Mouse (Mus musculus) kidney, postnatal 36 days (tissue): Measurements from ENCODE around the gene Pgp.
"Not testable (repeated sequence)": the region's sequence is repeated elsewhere in the genome, so short reads cannot be mapped to it uniquely, and the experiment has no call there.

ENCODE experiments used
- DNase-seq, 2 experiments: peaks; one replicate each; pipeline ENCODE4 v3.0.0; 2021 to 2022; ENCODE audit warnings: mixed read lengths in 2 of 2

The Pgp gene

DNA sequence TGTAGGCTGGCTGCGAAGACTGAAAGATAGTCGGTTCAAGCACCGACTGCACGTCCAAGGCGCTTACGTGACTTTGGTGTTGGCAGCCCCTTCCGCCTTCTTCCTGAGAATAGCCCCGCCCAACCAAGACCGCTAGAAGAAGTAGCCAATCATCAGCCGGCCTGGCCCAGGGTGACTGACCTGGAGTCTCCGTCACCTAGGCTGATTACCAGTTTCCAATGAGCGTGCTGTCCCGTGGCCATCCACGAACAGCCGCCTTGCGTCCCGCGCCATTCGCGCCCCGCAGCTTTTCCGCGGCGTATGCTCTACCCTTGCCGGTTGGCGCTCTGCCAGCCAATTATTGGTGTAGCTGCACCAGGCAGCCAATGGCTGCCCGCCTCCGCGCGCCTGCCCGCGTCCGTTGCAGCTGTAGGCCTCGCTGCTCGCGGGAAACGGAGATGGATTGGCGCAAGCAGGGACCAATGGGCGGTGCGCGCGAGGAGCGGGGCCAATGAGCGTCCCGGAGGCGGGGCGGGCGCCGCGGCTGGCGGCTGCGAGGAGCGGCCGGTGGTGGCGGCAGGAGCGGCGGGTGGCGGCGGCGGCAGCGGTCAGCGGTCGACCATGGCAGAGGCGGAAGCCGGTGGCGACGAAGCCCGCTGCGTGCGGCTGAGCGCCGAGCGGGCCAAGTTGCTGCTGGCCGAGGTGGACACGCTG is at the start of gene Pgp, which contains the start of gene E4f1:
TSS of gene Pgp (plus strand) at position 483 of the 693 bp plus-strand sequence.
TSS of gene E4f1 (minus strand) at position 404 of the 693 bp plus-strand sequence.
- DNase-seq, result peak; percentile 99 to 100

DNA sequence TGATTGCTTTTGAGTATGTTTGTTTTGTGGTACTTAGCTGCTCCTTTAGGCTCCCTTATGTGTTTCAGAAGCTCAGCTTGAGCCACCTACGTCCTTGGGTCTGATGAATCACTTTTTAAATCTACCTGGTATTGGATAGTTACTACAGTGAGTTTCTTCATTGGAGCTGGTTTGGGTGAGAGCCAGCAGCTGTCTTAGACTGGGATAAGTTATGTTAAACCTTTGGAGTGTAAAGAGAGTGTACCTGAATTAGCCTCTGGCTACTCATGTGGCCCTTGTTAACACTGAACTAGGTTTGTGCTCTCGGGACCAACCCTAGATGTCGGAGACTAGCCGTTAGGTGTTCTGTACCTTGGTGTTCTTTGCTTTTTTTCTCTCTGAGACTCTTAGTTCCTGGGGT is 47.1 kb upstream of the Pgp start:
- no peak for DNase-seq

DNA sequence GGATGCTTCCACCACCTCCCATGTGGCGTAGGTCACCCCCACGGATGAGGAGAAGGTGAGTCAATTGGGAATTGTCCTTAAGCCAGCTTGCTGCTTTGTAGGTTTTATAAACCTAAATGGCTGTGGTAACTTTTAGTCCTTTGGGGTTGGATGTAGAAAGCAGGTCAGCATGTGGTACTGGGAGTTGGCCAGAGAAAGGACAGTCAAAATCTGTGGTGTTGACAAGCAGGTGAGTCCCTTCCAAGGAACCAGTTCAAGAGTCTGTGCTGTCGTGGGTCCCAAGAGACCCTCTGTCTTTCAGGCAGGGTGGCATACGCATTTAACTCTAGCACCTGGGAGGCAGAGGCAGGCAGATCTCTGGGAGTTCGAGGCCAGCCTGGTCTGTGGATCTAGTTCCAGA is 45.7 kb upstream of the Pgp start:
- no peak for DNase-seq

DNA sequence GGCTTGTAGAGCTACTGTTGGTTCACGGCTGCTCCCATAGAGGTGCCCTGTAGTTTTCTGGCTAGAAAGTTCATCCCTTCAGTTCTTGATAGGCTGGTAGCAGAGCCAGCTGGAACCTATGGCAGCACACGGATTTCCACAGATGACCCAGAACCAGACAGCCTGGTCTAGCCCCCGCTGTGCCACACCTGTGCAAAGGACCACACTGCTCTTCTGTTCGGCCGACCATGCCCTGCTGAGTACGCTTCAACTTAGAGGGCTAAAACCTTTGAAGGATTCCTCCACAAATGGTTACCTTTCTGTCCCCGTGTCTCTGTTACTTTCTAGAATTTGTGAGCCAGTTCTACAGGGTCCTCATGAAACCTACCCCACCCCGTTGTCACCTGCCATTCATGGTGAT is 44.9 kb upstream of the Pgp start:
- not testable (repeated sequence) for DNase-seq

DNA sequence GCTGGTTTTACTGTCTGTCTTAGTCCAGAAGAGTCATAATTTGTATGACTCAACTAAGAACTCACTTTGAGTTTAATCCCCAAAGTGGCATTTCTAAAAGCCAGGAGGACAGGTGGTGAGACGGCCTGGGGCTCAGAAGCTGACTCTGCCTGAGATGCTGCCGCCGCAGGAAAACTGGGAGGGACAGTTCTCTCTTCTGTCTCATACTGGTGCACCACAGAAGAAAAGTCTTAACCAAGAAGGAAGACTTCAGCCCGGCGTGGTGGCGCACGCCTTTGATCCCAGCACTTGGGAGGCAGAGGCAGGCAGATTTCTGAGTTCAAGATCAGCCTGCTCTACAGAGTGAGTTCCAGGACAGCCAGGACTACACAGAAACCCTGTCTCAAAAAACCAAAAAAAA is 44.3 kb upstream of the Pgp start:
- DNase-seq, result no peak

DNA sequence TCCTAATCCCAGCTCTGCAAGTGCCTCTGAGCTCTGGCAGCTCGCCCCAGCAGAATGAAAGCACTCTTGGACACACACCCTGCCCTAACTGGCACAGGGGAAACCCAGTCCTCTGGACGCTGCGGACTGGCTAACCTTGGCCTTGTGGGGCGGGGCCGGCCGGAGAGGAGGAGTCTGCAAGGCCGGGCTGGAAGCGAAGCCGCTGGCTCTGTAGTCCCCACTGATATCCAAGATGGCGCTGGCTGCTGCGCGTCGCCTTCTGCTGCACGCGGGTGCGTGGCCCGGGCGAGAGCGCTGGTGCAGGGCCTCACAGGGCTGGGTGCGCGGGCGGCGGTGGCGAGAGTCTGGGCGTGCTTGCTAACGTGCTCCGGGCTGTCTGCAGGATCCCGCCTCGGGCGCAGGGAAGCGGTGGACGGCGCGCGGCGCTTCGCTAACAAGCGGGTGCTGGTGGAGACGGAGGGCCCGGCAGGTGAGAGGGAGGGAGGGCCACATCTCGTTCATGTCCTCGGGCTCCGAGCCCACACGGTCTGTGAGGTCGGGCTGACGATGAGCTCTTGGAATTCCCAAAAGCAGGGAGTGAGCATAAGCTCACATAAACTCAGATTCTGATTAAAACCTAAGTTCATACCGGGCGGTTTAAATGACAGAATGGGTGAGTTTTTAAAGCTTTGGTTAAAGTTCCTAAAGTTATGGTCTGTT is 43.6 kb upstream of the Pgp start, which contains the start of gene Eci1:
TSS of gene Eci1 (plus strand) at position 171 of the 699 bp plus-strand sequence.
- peak; percentile 98 to 99 for DNase-seq

DNA sequence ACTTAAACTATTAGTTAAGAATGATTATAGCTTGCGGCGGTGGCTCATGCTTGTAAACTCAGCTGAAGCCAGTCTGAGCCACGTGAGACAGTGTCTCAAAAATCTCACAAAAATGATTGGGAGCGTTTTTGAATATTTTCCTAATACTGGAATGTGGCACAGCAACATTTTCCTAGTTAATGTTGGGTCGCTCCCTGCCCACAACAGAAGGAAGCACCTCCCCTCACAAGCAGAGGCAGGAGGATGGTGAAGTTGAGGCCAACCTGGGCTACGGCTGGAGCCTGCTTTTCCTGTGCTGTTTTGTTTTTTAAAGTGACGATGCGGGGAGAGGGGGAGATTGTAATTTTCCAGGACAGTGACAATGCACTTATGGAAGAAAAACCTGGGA is 43.0 kb upstream of the Pgp start:
- DNase-seq, result peak; percentile 21 to 36

DNA sequence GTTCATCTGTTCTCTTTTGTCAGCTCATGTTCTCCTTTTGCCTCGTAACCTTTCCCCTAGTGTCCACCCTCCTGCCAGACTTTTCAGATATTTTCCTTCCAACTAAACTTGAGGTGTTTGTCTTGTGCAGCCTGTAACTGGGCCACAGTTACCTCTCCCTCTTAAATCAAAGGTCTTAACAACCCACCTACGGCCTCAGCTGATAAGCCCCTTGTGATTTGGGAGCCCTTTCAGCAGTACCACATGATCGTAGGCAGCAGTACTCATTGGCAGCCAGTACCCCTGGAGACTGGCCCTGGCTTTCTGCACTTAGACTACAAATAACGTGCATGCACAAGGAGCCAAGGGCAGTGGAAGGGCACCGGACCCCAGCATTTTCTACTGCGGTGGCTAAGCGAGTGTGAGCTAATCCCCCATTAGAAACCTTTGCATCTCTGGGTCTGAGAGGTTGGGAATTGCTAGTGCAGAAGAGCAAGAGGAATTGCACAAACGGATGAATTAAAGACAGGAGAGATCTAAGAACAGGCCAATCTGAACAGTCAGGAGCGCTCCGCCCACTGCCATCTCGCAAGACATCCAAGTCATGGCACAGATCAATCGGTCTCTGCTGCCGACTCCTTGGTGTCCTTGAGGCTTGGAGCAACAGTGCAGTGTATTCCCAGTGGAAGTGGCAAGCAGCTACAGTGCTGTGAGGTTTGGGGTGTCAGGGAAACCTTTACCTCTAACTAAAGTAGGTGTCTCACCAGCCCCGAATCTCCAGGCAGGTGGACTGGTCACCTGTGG is 40.8 kb upstream of the Pgp start:
- DNase-seq, result peak; percentile 60 to 81

DNA sequence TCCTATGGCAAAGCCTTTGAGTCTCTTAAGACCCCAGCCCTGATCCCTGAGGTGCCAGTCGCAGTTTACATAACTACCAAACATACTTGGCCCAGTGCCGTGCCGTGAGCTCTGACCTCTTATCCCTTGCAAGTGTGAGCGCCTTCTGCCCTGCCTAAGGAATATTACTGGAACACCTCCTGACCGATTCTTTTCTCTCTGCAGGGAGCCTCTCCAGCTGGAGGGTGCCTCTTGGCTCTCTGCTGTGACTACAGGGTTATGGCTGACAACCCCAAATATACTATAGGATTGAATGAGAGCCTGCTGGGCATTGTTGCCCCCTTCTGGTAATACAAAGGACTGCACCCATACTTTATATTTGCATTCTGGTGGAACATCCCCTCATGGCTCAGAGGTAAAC is 33.2 kb upstream of the Pgp start:
- DNase-seq, result peak; percentile 64 to 66

DNA sequence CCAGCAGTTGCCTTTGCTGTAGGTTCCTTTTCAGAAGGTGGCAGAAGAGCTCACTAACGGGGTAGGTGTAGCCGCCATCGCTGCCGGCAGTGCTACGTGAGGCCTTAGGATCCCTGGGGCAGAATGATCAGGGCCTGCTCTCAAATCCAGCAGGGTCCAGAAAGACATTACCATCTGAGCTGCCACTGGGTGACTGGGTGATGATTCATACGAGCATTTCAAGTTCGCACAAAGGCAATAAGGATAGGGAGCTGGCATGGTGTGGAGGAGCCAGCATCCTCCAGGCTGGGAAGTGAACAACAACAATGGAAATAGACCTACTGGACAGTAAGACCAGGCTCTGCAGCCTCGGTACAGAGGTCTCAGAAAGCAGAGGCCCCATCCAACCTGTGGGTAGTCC is 29.8 kb upstream of the Pgp start:
- DNase-seq, result no peak

DNA sequence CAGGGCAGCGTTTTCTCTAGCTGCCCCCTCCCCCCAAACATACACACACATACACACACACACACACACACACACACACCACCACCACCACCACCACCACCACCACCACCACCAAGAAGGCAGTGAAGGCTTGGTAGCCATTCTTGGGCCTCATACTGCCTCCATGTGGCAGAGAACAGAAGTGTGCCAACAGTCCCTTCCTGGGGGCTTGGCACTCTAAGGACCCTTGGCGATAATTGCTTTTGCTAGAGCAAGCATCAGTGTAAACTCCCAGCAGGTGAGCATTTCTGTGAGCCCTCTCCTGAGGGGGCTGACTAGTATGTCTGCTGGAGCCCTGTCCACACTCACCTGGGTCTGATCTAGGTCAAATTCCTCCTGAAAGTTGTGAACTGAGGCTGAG is 29.0 kb upstream of the Pgp start:
- peak in 1 of 2 experiments; percentile 50 for DNase-seq

DNA sequence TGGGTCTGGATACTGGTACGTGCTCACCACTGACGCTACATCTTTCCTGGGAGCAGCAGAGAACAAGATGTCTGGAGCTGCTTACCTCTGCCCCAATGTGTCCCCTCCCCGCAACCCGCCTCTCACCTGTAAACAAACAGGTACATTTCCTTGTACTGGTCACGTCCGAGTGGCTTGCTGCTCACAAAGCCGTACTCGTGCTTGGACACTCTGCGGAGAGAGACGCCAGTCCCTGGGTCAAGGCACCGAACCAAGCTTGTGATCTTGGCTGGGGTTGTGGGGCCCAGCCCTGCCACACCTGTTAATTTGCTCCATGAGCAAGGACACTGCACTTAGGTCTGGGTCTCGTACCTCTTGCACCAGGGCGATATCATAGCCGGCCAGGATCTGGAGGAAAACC is 28.1 kb upstream of the Pgp start:
- DNase-seq, result no peak

DNA sequence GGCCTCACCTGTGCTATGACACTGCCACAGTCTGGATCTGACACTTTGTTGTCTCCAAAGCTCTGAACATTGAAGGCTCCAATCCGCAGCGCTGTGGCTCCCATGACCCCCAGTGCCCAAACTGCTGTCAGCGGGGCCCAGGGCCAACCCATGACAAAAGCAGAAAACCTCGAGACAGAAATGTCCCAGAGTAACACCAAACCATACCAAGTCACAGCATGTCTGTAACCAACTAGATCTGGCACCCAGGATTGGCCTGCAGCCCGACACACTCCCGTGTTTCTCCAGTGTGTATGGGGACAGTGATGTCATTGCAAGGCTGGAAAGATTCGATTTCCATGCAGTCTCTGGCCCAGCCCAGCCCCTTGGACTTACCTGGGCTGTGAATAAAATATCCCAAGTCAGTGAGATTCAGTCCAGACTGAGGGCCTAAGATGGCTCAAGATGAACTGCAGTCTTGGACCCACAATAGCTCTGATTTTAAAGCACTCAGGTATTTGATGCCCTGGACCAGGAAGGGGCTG is 27.5 kb upstream of the Pgp start, which contains the start of gene Dnase1l2:
TSS of gene Dnase1l2 (minus strand) at position 474 of the 524 bp plus-strand sequence.
- no peak for DNase-seq

DNA sequence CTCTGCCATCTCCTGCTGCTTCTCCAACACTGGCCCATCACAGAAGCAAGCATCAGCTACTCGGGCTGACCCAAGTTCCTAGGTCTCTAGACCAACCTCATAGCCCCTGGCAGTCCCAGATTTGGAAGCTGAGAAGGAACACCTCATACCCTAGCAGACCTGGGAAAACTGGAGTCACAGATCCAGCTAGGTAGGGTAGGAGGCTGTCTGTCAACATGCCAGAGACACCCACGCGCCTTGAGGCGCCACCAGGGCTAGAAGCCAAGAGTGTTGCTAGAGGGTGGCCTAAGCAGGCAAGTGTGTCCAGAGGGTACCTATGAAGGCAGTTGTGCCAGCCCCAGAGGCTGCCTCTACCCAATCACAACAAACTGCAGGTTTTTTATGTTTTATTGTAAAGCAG is 26.8 kb upstream of the Pgp start:
- DNase-seq, result peak; percentile 34 to 54

DNA sequence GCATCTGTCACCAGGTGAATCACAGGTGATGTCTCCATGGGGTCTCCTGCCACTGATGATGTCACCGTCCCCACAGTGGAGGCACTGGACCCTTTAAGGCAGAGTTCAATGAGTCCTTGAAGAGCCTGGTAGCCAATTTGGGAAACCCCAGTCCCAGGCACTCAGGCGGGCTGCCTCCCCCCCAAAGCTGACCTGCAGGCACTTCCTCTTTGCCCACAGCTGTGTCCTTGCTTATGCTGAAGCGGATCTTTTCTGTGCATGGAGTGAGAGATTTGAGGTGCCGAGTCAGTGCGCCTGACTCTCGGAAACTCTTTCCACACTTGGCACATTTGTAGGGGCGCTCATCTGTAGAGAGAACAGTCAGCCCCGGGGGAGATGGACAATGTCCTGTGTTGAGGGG is 23.6 kb upstream of the Pgp start:
- DNase-seq, result no peak

DNA sequence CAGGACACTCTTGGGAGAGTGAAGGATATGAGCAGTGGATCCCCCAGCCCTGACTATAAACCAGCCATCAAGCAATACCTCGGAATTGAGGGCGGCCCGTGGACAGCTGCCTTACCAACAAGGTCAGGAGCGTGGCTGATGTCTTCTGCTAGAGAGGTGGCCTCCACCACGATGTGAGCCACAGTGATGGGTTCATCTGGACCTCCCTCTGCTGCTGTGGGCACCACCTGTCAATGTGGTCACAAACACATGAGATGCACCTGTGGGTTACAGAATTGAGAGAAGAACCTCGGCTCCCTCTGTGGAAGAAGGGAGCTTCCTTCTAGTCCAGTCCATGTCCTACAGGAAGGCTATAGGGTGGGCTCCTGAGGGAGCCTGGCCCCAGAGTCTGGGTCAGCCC is 20.7 kb upstream of the Pgp start:
- no peak for DNase-seq

DNA sequence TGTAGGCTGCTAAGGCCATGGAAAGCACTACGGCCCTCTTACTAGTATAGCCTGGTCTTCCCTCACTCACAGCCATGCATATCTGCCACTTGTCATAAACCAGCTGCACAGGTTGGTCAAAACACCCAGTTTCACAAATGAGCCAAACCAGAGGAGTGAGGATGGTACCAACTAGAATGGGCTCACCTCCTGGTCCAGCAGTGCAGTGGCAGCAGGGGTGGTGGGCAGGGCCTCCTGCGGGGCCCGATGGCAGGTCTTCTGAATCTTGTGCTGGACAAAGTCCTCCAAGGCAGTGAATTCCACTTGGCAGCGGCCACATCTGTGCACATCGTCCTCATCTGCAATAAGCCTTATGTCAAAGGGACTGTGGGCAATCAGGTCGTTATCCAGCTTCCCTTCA is 19.0 kb upstream of the Pgp start:
- DNase-seq, result no peak

DNA sequence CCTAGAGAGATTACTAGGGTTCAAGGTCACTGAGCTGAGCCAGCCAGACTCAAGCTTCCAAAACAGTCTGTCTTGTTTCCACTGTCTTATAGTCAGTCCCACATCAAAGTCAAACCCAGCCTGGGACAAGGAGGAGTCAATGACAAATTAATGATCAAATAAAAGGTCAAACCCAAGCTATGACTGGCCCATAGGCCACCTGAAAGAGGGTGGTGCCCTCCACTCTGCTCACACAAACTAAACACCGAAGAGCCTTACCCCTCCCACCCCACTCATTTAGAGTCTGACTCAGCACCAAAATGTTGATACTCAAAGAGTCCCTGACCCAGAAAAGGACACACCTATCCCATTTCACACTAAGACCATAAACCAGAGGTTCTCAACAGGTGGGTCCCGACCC is 16.8 kb upstream of the Pgp start:
- peak in 1 of 2 experiments; percentile 62 for DNase-seq

DNA sequence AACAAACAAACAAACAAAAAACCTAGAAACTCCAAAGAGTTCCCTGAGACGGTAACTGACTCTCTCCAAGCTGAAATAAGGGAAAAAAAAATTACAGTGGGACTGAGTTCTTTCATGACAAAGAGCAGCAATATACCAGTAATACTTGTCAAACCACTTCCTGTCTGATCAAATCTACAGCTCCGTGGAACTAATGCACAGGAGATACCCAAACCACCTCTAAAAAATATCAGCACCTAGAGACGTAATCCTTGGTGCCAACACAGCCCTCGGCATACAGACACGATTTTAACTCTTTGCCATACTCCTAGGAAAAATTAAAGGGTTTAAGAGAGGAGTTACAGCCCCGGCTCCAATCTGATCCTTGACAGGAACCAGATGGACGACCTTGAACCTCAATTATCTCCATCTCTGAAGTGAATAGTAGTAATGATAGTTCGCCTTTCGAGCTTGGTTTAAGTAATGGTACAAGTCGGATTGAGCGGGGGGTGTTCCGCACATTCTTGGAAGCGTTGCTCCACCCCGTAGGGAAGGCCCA is 15.9 kb upstream of the Pgp start:
- no peak for DNase-seq

DNA sequence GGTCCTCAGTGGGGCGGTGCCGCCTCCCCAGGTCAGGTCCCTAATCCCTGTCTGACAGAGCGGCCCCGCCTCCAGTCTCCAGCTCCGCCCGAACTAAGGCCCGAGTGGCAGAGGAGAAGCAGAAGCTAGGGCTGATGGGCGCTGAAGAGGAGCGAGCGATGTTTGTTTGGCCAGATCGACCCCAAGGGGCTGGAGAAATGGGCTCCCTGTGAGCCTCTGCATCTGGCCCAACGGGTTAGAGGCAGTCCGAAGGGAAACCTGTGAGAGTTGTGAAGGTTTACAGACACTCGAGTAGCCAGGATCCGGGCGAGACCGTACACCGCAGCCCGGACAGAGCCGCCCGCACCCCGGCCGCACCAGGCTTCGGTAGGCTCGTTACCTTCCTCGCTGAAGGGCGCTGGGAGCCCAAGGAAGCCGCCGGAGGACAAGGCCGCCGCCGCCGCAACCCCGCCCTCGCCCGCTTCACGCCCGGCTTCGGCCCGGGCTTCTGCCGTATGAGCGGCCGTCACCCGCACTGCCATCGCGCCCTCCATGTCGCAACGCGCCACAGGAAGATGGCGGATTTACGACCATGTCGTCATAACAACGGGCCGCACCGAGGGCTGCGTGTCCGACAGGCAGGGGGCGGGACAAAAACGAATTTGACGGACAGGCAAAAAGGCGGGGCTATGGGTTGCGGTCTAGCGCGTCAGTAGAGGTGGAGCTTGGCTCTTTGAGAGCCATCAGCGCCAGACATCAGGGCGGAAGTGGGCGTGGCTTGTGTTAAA is 15.3 kb upstream of the Pgp start:
- DNase-seq, result peak; percentile 99 to 100

DNA sequence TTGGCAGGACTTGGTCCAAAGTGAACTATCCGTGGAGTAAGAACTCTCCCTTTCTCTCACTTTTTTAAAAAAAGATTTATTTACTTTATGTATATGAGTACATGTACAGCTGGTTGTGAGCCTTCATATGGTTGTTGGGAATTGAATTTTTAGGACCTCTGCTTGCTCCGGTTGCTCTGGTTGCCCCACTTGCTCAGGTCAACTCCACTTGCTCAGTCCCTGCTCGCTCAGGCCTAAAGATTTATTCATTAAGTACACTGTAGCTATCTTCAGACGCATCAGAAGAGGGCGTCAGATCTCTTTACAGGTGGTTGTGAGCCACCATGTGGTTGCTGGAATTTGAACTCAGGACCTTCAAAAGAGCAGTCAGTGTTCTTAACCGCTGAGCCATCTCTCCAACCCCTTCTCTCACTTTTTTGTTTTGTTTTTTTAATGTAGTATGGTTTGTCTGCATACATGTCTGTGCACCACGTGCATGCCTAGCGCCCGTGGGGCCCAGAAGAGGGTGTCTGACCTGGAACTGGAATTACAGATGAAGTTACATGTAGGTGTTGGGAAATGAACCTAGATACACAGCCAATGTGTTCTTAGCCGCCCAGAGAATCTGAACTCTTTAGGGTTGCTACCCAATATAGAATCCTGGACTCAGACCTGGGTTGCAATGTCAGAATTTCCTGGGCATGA is 14.5 kb upstream of the Pgp start:
- peak in 1 of 2 experiments; percentile 25 for DNase-seq

DNA sequence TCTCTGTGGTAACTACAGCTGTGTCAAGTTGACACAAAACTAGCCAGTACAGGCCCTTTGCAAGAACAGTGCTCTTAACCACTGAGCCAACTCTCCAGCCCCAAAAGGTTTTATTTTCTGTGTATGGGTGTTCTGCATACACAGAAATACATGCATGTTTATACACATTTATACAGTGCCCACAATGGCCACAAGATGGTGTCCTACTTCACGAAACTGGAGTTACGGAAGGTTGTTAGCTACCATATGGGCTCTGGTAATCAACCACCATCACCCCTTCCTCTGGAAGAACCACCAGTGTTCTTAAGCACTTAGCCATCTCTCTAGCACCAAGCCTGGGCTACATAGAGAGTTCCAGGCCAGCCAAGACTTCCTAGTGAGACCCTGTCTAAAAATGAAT is 8.6 kb upstream of the Pgp start:
- peak; percentile 49 to 66 for DNase-seq
